Comparison of ENCODE assay signal across 9 mouse cellular contexts in the genomic region with DNA sequence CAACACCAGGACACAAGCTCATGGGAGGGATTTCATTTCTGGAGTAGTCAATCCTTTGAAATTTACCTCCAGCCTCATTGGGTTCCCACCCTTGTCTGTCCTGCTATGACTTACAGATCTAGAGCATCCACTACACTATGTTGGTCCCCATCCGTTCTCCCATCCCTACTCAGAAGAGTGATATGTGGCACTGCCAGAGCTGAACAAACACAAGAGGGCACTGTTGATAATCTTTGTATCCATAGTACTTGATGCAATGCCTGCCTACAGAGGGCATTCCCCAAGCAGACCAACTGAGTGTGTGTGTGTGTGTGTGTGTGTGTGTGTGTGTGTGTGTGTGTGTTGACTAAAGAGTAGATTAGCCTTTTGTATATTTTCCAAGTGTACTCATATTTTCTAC. TPM values are rescaled to one million over a fixed set of nuclear protein-coding genes. Genes with fewer than 3 reads are reported as not detected.
DNase-seq lines count a peak whose midpoint lies in the region.
"Had no signal": no experiment of that assay in that cellular context is flagged by ENCODE, and none has a peak within 500 bp of the region (broad histone marks: within the 10 kb centered on the region; RNA-seq: fewer than 3 reads in every experiment).

No protein-coding gene starts in this region.

- DNase-seq in embryo, embryonic 10.5 days (ENCODE audit: low spot score) = peak; percentile 7
- DNase-seq in embryo, embryonic 9.5 days (ENCODE audit: extremely low spot score) = no peak
- DNase-seq in left cerebral cortex, postnatal 14 days (ENCODE audit: low spot score in 2 of 2) = peak; percentile 36 to 47
- no peak for DNase-seq in left cerebral cortex, adult 18-20 months (ENCODE audit: low spot score in 2 of 2)
- peak; percentile 6 for DNase-seq in ZHBTc4 (ENCODE audit: low read depth, low spot score)
- DNase-seq in naive thymus-derived CD4-positive, alpha-beta T cell, adult 2 months (ENCODE audit: low read depth) = peak; percentile 71
- DNase-seq in spleen, postnatal 4 days (ENCODE audit: low spot score in 2 of 2) = no peak
- DNase-seq in urinary bladder, postnatal 25 days (ENCODE audit: low spot score) = no peak
- DNase-seq: liver, embryonic 13.5 days had no signal

- intact Hi-C loops in left cerebral cortex, postnatal 14 days (cut with DNase I) = no loop called here

RNA-seq across cellular contexts. Expression of gene Xdh, which starts 58.4 kb away (rescaled TPM):
- under 1 TPM; 0.77 to 0.99 TPM for total RNA-seq in left cerebral cortex, postnatal 14 days (2021)
- total RNA-seq in left cerebral cortex, adult 18-20 months (2021) = 10 to 100 TPM; 10.4 to 15.3 TPM

Comparison
In these comparisons a context has a peak if more than half of its experiments do, and no peak if none do; other contexts are left out.
1. DNase-seq: peak in embryo, embryonic 10.5 days (single experiment), left cerebral cortex, postnatal 14 days (2 of 2), ZHBTc4 (single experiment) and naive thymus-derived CD4-positive, alpha-beta T cell, adult 2 months (single experiment); none in embryo, embryonic 9.5 days (single experiment), left cerebral cortex, adult 18-20 months (0 of 2), spleen, postnatal 4 days (0 of 2) and urinary bladder, postnatal 25 days (single experiment).
2. RNA of gene Xdh, which starts 58.4 kb away (total RNA-seq): 10.4 to 15.3 TPM in left cerebral cortex, adult 18-20 months; 0.77 to 0.99 TPM in left cerebral cortex, postnatal 14 days; every median in the first group is over 4 times any median in the second.